Mouse (Mus musculus) kidney, adult 2 months (tissue): ENCODE results near the gene Tnfrsf8.

ENCODE experiments used
- CTCF ChIP-seq: fragments of 200-500 bp; conservative IDR thresholded peaks from 2 replicates; pipeline ENCODE4 v1.5.1; 2011; ENCODE audit warnings: low read depth, mild to moderate bottlenecking, control low read depth, low read length, moderate library complexity, mixed read lengths; ENCODE audit not compliant: insufficient read depth, insufficient read length
- POLR2A ChIP-seq: fragments of 200-500 bp; IDR thresholded peaks from one replicate; pipeline ENCODE4 v1.6.1; 2011; ENCODE audit warnings: low read depth, low read length, control low read depth

GRCm38 (mm10) chr4:145272763-145273162 lies 42.2 kb downstream of the Tnfrsf8 start:
- TF ChIP-seq CTCF (no peak), POLR2A (no peak)
